Mouse (Mus musculus) layer of hippocampus, adult 2 months (tissue): ENCODE data around the gene Kif1b. TPM values are rescaled to one million over a fixed set of nuclear protein-coding genes. Genes with fewer than 3 reads are reported as not detected.
A peak's percentile ranks its signal among the peaks of the same experiment; 100 is the strongest.

Experiments
- DNase-seq, 2 experiments: peaks; one replicate each; pipeline ENCODE4 v3.0.0; 2022; ENCODE audit warnings: low spot score in 2 of 2
- H3K27ac ChIP-seq: fragments of 200-600 bp; 2 replicates; pipeline ENCODE4 v1.8.1; 2022
- H3K4me3 ChIP-seq: fragments of 200-600 bp; 2 replicates; pipeline ENCODE4 v1.8.1; 2022; ENCODE audit warnings: mild to moderate bottlenecking
- CTCF ChIP-seq: fragments of 200-600 bp; conservative IDR thresholded peaks from 2 replicates; pipeline ENCODE4 v1.8.1; 2022; ENCODE audit warnings: antibody characterized with exemption, mild to moderate bottlenecking, moderate library complexity
- total RNA-seq, 2 experiments: library from RNA; stranded (reverse); gene quantifications; 2 replicates each; pipeline ENCODE4 v1.2.3; 2021

The Kif1b gene
- total RNA-seq, 2 experiments from 2014 or later: 403 to 414 TPM

- TF ChIP-seq CTCF: no peak
- Histone ChIP-seq H3K27ac (peak overlapping the region; percentile 88), H3K4me3 (peak overlapping the region; percentile 91)
- DNase-seq: no peak
Observed at GRCm38 (mm10) chr4:149166957-149167611, 140.4 kb downstream of the Kif1b start.

GRCm38 (mm10) chr4:149166215-149166946, 141.1 kb downstream of the Kif1b start, which contains the start of gene Pgd:
Gene Pgd, minus strand, starts transcription at chr4:149166771.
- peak; percentile 95 for DNase-seq
- Histone ChIP-seq H3K4me3 (peak within 1 kb of the TSS; percentile 91), H3K27ac (peak within 1 kb of the TSS; percentile 88)
- no peak for TF ChIP-seq CTCF

GRCm38 (mm10) chr4:149164150-149164549, 143.3 kb downstream of the Kif1b start:
- peak; percentile 52 for TF ChIP-seq CTCF
- DNase-seq: no peak
- no peak overlapping the region for H3K4me3 ChIP-seq
- H3K27ac ChIP-seq: no peak overlapping the region

DNA sequence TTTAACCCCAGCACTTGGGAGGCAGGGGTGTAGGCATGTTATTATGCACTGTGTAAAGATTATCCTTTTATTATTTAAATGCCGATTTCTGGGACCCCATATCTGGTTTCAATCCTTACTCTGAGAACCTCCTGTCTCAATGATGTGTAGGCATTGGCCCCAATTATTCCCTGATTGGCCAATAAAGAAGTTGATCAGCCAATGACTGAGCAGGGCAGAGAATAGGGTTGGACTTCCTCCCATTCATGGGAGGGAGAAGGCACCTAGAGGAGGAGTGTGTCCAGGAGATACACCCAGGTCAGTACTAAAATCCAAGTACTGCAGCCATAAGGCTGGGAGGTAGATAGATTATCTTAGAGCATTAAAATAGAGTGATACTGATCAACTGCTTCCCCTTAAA, 144.3 kb downstream of the Kif1b start:
- no peak for TF ChIP-seq CTCF
- Histone ChIP-seq H3K27ac (no peak overlapping the region), H3K4me3 (no peak overlapping the region)
- no peak for DNase-seq

DNA sequence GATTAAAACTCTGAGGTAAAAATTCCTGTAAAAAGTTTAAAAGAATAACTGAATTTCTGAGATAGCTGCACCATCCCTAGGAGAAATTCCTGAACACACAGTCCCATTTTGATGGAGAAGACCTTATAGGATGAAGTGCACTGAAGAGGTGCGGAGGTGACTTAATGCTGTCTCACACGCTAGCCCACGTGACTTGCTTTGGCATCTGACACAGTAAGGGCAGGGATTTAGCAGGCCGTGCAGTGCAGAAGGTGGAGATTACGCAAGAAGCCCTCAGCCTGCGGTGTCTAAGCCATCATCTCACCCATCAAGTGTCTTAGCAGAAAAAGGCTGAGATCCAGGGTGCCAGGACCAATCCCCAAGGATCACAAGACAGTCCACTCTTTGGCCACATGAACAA, 146.3 kb downstream of the Kif1b start:
- DNase-seq: no peak
- TF ChIP-seq CTCF: no peak
- Histone ChIP-seq H3K27ac (no peak overlapping the region), H3K4me3 (no peak overlapping the region)

- Histone ChIP-seq H3K27ac (no peak overlapping the region), H3K4me3 (no peak overlapping the region)
- TF ChIP-seq CTCF: no peak
- no peak for DNase-seq
Observed at GRCm38 (mm10) chr4:149159891-149160290, 147.6 kb downstream of the Kif1b start.

GRCm38 (mm10) chr4:149159203-149159602, 148.3 kb downstream of the Kif1b start:
- TF ChIP-seq CTCF: no peak
- H3K4me3 ChIP-seq: no peak overlapping the region
- H3K27ac ChIP-seq: no peak overlapping the region
- DNase-seq: no peak

DNA sequence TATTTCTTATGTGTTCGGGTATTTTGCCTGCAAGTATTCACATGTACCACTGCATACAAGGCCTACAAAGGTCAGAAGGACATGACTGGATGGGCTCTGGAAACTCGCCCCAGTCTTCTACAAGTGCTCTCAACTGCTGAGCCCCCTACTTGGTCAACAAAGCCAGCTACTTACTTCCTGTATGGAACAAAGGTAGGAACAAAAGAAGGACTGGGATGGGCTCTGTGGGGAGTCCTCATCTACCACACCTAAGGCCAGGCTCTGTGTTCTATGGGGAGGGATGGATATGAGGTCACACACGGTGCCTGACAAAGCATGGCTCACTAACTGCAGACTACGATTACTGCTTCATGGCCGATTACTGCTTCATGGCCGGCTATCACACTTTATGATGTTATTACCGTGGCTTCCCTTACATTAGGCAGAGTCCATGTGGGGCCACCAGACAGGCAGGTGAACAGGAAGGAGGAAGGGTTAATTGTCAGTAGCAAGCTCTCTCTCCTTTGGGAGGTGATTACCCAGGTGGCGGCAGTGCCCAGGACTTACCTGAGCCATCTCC, 150.0 kb downstream of the Kif1b start:
- DNase-seq: no peak
- no peak for TF ChIP-seq CTCF
- Histone ChIP-seq H3K27ac (no peak overlapping the region), H3K4me3 (no peak overlapping the region)

DNA sequence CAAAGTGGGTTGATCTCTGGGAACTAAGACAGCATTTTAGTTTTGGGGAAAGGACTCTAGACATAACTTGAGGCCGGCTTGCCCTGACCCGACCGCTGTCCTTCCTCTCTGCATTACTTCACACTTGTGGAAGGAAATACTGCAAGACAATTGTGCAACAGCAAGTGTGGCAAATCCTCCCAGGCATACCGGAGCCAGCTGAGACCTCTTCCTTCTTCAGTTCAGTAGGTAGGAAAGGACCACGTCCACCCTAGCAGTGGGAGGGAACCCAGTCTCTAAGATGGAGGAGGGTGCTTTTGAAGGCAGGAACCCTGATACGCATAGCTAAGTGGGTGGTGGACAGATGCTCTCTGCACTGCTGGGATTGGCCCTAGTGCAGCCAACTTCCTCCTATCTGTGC, 151.8 kb downstream of the Kif1b start:
- no peak for DNase-seq
- no peak overlapping the region for H3K4me3 ChIP-seq
- no peak overlapping the region for H3K27ac ChIP-seq
- no peak for TF ChIP-seq CTCF

DNA sequence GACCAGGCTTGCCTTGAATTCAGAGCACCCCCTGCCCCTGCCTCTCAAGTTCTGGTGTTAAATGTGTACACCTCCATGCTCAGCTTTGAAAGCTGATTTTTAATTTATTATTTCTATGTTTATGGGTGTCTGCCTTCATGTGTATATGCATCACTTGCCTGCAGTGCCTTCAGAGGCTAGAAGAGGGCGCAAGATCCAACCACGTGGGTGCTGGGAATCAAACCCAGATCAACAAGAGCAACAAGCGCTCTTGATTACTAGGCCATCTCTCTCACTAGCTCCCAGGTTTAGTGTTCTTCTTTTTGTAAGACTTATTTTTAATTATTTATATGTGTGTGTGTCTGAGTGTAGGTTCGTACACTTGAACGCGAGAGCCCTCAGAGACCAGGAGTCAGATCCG, 152.6 kb downstream of the Kif1b start:
- TF ChIP-seq CTCF: no peak

DNA sequence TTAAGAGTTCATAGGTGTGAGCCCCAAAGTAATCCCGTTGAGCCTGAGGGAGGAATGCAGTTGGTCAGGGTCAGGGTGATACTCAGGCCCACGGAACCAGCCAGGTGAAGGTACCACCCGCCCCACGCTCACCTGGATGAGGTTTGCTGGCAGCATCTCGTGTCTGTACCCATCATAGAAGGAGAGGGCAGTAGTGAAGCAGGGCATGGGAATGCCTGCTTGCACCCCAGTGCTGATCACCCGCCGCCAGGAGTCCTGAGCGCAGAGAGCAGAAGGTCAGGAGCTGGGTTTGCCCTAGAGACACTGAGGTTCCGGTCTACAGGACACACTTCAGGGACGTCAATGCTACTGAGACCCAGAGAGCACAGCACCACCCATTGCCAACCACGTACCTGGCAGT, 156.8 kb downstream of the Kif1b start:
- no peak overlapping the region for H3K27ac ChIP-seq
- TF ChIP-seq CTCF: no peak
- DNase-seq: no peak
- H3K4me3 ChIP-seq: no peak overlapping the region

More for the DNA sequence above, 152.6 kb downstream of the Kif1b start:
- Histone ChIP-seq H3K27ac (no peak overlapping the region), H3K4me3 (no peak overlapping the region)
- DNase-seq: no peak

DNA sequence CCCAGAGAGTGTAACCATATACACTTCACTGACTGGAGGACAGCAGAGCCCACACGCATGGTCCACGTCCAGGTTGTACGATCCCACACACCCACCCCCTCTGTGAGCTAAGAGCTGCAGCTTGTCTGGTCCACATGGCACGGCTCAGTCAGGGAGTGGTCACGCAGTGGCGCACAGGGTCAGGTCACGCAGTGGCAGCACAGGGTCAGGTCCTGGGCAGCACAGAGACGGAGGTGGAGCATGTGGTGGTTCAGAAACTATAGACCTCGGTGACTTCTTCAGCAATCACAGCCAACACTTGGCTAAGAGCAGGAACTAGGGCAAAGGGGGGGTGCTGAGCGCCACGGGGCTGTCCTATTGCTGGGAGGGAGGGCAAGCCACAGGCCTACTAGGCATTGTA, 157.2 kb downstream of the Kif1b start:
- DNase-seq: no peak
- Histone ChIP-seq H3K27ac (no peak overlapping the region), H3K4me3 (no peak overlapping the region)
- TF ChIP-seq CTCF: no peak

- Histone ChIP-seq H3K4me3 (no peak overlapping the region), H3K27ac (no peak overlapping the region)
- DNase-seq: no peak
- TF ChIP-seq CTCF: no peak
Observed at GRCm38 (mm10) chr4:149149611-149150010, 157.9 kb downstream of the Kif1b start.
